Mouse (Mus musculus): ENCODE measurements around the gene Stxbp1.
A peak's percentile ranks its signal among the peaks of the same experiment; 100 is the strongest.

The Stxbp1 gene

DNA sequence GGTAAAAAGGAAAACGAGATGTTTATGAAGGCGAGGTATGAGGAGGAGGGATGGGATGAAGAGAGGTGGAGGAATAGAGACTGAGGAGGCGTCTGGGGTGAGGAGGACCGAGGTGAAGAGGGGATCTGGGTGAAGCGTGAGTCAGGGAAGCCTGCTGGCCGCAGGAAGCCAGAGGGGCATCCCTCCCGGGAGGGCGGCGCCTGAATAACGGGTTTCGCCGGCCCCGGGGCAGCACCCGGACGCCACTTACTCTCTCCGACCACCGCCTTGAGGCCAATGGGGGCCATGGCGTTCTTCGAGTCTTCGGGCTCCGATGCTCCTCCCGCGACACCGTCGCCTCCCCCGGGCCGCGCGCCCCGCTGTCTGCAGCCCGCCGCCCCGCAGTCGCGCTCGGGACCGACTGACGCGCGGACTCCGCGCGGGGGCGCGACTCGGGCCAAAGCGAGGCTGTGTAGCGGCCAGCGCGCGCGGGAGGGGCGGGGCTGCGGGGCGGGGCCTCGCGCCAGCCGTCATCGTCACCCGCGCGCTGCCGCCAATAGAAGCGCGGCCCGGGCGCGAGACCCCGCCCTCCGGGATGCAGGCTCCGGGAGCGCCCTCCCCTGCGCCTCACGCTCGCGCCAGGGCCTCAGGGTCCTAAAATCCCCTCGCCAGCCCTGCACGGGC is at the start of gene Stxbp1:
Stxbp1 (minus strand) TSS at position 441 of the 663 bp plus-strand sequence.
- DNase-seq (ENCODE audit: low spot score): peak; percentile 96

DNA sequence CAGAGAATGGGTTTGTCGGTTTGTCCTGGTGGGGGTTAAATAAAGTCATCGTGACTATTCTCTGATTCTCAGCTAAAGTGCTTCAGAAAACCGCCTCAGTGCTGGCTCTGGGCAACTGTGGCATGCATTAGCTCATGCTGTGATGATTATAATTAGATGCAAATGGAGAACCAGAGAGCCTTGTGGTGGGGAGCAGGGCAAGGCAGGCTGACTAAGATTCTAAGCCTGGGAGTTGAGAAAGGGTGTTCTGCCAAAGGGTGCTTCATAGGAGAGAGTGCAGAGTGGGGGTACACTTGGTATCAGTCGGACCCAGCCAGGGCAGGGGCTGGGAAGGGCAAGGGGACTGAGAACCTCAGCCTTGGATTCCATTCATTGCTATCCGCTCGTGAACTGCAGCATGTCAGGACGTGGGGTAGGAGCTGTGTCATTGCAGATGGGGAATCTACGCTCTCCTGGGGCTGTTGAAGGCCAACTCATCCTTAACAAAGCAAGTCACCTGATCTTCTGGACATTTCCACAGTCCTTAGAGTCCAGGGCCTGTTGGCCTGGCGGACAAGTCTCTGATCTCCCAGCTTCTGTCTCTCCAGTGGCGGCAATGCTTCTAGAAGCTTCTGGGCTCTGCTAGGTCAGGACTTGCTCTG is 49.6 kb upstream of the Stxbp1 start:
- no peak for DNase-seq (ENCODE audit: low spot score)

DNA sequence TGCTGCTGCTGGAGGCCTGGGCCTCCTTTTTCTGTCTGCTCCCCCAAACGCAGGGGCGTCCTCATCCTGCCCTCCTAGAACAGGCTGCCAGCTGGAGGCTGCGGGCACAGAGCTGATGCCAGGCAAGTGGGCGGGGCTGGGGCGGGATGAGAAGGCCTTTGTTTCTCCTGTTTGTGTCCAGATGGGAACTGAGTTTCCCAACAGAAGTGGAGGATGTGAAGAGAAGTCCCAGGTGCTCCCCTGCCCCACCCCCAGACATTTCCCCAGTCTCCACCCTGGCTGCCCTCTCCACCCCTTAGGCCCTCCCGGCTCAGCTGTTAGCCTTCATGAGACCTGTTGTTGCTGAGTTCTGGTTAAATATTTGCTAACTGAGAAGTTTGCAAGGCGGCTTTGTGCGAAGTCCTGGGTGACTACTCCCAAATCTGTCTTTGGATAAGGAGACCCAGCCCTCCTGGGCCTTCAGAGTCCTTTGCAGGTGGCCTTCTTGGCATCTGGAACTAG is 48.6 kb upstream of the Stxbp1 start:
- no peak for DNase-seq (ENCODE audit: low spot score)

DNA sequence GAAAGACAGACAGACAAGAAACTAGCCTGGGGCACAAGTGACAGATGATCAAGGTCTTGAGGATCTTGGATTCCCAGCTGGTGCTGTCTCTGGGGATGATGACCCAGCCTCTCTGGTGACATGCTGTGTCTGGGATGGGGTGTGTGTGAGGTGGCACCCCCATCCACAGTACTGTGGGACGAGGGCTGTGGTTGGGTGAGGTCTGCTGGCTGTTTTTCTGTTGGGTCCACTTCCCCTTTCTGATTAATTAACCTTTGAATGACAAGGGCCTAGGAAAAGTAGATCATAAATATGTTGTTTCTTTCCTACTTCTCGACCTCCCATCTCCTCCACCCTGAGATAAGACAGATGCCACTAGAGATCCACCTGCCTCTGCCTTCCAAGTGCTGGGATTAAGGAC is 47.1 kb upstream of the Stxbp1 start:
- DNase-seq (ENCODE audit: low spot score): no peak

DNA sequence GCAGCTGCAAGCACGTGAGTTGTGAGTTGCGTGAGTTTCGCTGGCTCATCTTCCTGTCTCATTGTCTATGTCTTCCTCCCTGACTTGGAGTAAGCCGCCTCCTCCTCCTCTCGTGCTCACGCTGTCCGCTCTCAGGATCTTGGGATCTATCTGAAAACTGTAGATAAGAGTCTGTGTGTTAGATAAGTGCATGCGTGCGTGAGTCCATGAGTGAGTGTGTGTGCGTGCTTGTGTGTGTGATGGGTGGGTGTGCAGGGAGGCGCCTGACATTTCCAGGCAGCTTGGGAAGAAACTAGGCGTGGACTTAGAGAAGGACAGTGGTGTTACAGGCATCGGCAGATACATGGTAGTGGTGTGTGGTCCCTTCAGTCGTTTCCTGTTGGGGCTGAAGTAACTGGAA is 45.4 kb upstream of the Stxbp1 start:
- DNase-seq (ENCODE audit: low spot score): no peak

- no peak for DNase-seq (ENCODE audit: low spot score)
Observed at GRCm38 (mm10) chr2:32891278-32891677, 44.2 kb upstream of the Stxbp1 start.

- DNase-seq (ENCODE audit: low spot score): no peak
Observed at GRCm38 (mm10) chr2:32890280-32890679, 43.2 kb upstream of the Stxbp1 start.

GRCm38 (mm10) chr2:32888551-32888950 is 41.5 kb upstream of the Stxbp1 start:
- no peak for DNase-seq (ENCODE audit: low spot score)

GRCm38 (mm10) chr2:32888029-32888428 is 41.0 kb upstream of the Stxbp1 start:
- peak; percentile 63 for DNase-seq (ENCODE audit: low spot score)

- DNase-seq (ENCODE audit: low spot score): peak; percentile 47
Observed at GRCm38 (mm10) chr2:32884745-32885144, 37.7 kb upstream of the Stxbp1 start.

DNA sequence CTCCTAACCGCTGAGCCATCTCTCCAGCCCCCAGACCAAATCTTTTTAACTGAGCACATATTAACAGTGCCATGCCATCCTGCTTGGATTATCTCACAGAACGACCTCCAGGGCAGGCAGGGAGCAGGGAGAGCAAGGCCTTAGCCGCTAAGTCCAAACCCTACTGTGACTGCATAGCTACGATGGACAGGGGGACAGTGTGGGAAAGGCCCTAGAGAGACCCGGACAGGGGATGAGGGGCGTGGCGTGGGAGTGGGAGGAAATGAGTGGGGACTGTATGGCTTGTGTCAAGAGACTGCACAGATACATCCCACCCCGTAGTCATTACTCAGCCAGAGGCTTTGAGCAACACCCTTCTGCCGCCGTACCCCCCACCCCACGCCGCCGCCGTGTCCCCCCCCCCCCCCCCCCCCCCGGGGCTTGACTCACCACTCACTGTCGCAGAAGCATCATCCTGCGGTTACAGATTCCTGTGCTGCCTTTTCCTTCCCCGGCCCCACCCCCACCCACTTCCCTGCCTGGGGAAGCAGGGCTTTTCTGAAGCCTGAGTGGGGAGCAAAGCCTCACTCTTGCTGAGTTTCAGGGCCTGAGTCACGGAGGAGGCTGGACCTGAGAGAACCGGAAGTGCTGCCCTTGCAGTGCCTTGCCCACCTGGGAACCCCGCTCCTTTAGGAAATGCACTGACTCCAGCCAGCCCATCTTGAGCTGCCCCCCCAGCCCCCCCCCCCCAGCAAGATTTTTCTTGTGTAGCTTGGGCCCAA is 35.4 kb upstream of the Stxbp1 start:
- DNase-seq (ENCODE audit: low spot score): no peak

GRCm38 (mm10) chr2:32881723-32882122 is 34.7 kb upstream of the Stxbp1 start:
- DNase-seq (ENCODE audit: low spot score): no peak

DNA sequence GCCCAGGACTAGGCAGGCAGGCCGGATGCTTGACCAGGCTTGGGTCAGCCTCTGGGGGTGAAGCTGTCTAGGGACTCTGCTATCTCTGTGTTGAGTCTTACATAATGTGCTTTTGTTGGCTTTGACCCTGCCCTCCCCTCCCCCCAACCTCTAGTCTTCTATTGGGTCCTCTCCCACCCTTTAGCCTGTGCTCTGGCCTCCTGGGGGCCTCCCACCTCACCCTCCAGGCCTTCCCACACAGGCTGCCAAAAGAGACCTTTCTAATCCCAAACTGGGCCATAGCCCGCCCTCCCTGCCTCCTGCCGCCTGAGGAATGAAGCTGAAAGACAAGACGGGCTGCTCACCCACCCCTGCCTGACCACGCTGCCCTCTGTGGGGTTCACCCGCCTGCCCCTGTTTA is 34.0 kb upstream of the Stxbp1 start:
- peak; percentile 39 for DNase-seq (ENCODE audit: low spot score)

GRCm38 (mm10) chr2:32879593-32879992 is 32.5 kb upstream of the Stxbp1 start:
- DNase-seq (ENCODE audit: low spot score): no peak

DNA sequence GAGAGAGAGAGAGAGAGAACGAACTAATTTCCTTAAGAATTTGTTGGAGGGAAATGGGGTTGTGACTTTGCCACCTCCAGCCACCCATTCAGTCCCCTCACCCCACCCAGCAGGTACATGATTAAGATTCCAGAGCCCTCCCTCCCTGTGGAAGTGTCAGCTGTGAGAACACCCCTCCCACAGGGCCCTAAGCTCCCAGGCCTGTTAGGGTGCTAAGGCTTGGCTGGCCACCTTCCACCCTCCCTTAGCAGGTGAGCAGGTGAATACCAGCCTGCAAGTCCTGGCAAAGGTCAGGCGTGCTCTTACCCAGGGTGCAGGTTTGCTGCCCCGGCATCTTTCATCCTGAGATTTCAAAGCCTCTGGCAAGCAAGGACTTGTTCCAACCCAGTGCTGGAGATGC is 31.4 kb upstream of the Stxbp1 start:
- DNase-seq (ENCODE audit: low spot score): no peak

DNA sequence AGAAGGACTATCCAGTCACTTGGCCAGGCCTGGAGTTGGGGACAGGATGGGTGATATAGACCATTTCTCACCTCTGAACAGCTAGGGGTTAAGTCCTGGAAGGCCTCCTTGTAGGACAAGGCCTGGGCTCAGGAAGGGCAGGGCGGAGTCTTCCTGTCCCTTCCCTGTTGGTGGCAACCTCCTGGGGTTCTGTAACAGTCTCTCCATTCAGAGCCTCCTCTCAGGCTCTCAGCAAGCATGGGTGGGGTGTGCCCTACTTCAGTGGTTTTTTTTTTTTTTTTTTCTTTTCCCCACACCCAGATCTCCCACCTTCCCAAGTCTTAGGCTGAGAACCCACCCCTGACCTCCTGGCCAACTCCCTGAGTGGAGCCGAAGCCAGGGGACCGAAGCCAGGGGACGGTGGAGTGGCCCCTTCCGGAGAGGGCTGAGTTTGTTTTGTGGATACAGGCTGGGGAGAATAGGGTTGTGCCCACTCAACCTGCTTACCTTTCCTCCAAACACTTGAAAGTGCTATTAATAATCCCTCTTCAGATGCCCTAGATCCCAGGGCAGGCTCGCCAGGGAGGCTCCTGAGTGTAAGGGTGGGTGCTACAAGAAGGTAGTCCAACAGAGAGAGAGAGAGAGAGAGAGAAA is 30.8 kb upstream of the Stxbp1 start:
- DNase-seq (ENCODE audit: low spot score): no peak

- no peak for DNase-seq (ENCODE audit: low spot score)
Observed at GRCm38 (mm10) chr2:32877303-32877702, 30.3 kb upstream of the Stxbp1 start.

DNA sequence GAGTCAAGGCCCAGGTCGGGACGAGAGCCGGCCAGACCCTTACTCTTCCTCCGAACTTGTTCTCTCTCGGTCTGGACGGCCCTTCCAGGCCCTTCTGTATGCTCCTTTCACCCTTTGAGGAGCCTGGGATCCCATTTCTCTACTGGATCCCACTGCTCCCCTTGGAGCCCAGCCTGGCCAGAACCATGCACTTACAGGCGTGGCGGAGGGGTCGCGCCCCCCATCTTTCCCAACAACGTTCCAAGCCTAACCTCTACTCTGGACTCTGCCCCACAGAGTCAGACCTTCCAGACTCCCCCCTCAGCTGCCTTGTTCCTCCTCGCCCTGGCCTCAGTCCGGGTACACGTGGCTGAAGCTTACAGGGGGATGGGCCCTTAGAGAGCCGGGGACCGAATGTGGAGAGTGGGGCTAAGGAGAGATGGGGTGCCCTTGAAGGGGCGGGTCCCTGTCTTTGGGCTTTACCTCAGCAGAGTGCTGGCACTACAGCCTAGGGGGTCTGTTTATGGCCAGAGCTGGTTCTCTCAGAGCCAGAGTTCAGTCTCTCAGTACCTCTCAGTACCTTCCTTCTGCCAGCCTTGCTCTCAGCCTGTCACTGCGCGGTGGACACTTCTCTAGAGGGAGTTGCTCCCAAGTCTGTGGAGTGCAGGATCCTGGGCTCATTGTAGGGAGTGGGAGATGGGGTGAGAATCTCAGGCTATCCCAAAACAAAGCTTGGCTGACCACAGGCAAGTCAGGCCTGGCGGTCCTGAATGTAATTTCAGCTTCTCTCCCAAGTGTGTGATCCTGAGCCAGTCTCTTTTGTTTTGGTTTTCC is 29.7 kb upstream of the Stxbp1 start:
- peak; percentile 44 for DNase-seq (ENCODE audit: low spot score)

GRCm38 (mm10) chr2:32875675-32876489 is 28.8 kb upstream of the Stxbp1 start, which contains the start of gene Fam129b:
TSS of gene Fam129b (plus strand) at chr2:32876114.
- DNase-seq (ENCODE audit: low spot score): peak; percentile 95

GRCm38 (mm10) chr2:32874951-32875674 is 28.1 kb upstream of the Stxbp1 start:
- DNase-seq (ENCODE audit: low spot score): no peak
